Mouse (Mus musculus) hindlimb bud, embryonic 11.5 days (tissue): ENCODE results near the gene Greb1.

Source experiments
- DNase-seq: peaks from one replicate; pipeline ENCODE4 v3.0.0-alpha.2; 2012; ENCODE audit warnings: low read depth, low spot score; ENCODE audit errors: extremely low spot score

The Greb1 gene

GRCm38 (mm10) chr12:16808045-16808444 lies 7.4 kb upstream of the Greb1 start:
- no peak for DNase-seq

DNA sequence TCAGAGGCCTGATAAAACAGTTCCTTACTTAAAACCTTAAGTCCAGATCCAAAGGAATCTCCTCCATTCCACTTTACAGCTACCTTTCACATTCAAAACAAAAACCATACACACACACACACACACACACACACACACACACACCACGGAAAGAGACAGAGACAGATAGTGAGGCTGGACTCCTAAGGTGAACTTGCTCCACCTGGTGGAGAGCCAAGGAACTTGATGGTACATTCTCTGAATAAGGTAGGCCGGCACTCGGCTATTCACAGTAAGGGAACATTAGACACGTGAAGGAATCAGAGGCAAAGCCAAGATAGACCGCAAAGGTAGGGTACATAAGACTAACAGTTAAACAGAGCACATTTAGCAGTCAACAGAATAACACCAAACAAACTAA lies 4.8 kb upstream of the Greb1 start:
- DNase-seq: no peak

DNA sequence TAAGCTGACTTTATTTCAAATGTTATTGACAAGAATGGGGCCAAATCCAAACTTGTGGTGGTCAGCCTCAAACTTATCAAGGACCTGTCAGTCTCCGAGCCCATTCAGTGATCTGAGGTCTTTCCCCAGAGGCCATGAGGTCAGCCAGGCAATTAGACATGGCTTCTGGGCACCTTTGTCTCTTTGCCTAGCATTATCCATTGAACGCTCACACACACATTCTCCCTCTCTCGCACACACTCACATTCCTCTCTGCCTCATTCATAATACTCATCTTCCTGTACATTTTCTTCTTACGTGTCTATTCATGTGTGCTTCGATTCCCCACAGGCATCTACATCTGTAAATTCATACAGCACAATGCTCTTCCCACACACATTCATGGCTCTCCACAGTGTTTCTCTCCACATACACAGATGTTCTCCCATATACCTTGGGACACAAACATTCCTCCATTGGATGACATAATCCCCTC lies 3.3 kb upstream of the Greb1 start:
- no peak for DNase-seq

DNA sequence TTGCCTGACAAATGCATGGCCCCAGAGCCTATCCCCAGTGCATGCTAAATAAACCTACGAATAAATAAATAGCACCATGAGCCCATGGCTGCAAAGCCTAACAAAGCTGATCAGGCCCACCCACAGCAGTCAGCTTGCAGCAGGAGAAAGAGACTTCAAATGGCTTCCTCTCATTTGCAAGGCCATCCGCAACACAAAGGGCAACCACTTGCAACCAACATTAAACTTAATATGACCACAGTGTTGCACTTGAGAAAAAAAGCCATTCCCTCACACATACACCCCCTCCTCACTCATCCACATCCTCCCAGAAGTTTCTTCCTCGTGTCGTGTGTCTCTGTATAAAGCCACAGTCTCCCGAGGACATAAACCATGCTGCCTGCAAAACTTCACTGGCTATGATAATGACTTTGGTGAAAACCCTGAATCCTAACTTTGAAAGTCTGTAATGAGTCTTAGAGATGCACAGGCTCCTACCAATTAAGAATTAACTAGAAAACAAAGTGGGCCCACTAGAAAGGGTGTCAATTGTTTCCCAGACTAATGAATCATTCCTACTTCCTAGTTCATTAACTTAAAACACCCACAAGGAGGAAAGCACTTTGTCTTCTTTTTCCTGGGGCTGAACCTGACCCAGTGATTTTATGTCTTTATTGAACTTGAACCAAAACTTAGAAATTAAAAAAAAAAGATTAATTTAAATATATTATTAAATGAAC lies 2.7 kb upstream of the Greb1 start:
- no peak for DNase-seq

- no peak for DNase-seq
Observed at GRCm38 (mm10) chr12:16800959-16801315, 251 bp upstream of the Greb1 start.

GRCm38 (mm10) chr12:16799928-16800258 lies 793 bp downstream of the Greb1 start:
- DNase-seq: no peak

DNA sequence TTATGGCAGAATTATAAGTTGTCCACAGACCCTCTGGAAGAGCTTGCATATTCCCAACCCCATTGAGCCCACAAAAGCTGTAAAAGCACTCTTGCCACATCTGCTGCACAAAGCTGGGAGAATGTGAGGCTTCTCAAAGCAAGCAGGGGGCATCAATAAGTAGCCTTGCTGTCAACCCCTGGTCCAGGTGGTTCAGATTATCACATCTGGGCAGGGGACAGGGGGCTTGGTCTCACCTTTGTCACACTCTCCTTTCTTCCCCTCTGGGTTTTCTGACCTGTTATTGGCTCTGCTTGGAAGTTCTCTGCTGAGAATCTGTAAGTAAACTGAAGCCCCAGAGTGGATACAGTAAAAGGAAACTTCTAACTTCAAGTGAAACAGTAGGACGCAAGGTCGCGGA lies 1.8 kb downstream of the Greb1 start:
- no peak for DNase-seq

DNA sequence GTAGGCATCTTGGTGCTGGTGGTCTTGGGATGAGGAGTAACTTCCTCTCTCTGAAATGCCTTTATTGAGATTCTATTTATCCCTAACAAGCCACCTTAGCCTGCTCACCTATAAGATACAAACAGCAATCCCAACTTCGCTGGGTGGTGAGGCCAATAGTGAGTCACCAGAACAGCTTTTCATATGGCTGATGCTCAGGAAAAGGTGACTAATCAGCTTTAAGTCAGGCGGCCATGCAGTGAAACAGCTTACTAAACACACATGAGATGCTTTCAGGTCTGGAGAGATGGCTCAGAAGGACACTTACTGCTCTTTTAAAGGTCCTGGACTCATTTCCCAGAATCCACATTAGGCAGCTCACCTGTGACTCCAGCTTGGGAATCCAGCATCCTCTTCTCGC lies 4.9 kb downstream of the Greb1 start:
- no peak for DNase-seq

GRCm38 (mm10) chr12:16793371-16793770 lies 7.3 kb downstream of the Greb1 start:
- no peak for DNase-seq

- no peak for DNase-seq
Observed at GRCm38 (mm10) chr12:16790456-16790855, 10.2 kb downstream of the Greb1 start.

GRCm38 (mm10) chr12:16789756-16790155 lies 10.9 kb downstream of the Greb1 start:
- DNase-seq: no peak

GRCm38 (mm10) chr12:16789199-16789598 lies 11.5 kb downstream of the Greb1 start:
- no peak for DNase-seq

DNA sequence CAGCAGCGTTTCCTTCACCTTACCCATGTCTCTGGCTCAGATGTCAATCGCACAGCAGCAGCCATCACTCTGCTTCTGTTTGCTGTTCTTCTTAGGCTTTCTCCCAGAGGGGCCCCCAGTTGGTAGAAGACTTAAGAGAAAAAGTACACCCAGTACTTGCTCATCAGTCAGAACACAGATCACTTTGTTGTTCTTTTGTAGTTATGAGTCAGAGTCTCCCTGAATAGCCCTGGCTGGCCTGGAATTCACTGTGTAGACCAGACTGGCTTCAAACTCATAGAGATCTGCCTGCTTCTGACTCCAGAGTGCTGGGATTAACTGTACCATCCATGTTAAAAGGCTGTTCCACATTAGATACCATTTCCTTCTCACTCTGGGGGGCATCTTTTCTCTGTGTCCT lies 12.1 kb downstream of the Greb1 start:
- DNase-seq: no peak

DNA sequence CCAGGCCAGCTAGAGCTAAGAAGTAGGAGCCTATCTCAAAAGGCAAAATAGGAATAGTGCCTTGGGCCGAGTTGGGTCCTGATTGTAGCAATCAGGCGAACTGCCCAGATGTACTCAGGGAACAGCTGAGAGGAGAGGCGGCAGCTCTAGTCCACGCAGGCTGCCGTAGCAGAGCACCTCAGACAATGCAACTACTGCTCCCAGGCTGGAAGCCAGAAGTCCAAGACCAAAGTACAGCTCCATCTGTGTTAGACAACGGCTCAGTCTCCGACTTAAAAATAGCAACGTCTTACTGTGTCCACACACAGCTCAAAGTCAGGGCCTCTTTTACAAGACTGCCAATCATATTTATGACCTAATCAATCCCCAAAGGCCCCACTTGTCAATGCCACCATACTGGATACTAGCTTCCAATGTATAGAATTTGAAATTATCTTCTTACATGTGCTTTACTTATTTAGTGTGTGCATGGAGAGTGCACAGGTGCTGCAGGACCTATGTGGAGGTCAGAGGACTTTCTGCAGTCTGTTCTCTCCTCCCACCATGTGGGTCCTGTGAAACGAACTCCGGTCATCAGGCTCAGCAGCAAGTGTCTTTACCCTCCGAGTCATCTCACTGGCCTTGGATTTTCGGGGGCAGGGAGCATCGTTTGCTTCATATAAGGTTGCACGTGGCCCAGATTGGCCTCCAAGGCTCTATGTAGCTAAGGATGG lies 19.5 kb downstream of the Greb1 start:
- DNase-seq: no peak

- no peak for DNase-seq
Observed at GRCm38 (mm10) chr12:16780320-16780719, 20.4 kb downstream of the Greb1 start.

DNA sequence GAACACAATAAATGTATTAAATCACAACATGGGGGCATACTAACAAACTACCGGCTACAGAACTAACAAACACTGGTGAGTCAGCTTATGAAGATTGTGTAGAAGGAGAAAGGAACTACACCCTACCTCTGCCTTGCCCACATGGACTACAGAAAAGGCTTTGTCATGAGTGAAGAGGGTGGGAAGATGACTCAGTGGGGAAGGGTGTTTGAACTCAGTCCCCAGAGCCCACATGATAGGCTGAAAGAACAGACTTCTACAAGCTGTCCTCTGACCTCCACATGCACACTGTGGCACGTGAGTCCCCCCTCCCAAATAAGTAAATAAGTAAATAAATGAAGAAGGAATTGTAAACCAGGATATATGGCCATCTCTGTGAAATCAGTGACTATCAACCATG lies 21.5 kb downstream of the Greb1 start:
- DNase-seq: no peak

DNA sequence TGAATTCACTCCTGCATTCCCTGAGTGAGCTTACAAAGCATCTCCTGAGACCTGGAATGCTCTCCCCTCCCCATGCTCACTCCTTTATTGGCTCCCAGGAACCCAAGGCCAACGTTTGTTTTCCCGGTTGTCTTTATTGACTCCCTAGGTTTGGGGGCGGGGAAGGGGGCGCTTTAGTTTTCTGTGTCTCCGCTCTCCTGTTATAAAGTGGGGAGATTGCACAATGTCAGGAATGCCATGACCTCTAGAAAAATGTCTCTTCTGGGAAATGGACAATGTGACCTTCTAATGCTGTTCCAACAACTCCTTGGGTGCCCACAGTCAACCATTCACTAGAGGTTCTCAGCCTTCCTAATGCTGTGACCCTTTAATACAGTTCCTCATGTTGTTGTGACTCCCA lies 22.2 kb downstream of the Greb1 start:
- no peak for DNase-seq

DNA sequence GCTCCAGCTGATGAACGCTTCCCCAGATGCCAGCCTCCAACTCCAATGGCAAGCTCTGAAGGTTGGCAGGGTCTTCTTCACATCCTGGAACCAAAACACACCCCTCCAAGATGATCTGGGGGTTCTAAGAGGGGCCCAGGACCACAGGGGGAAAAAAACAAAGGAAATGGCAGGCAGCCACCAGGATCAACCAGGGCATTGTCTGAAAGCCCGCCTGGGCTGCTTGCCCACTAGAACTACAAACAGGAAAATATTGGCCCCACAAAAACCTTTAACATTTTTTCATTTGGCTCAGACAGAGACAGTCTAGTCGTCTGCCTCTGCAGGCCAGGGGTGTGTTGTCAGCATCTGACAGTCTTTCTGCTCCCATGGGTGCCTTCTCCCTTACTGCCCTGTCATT lies 25.3 kb downstream of the Greb1 start:
- no peak for DNase-seq

GRCm38 (mm10) chr12:16774605-16775004 lies 26.1 kb downstream of the Greb1 start:
- no peak for DNase-seq

DNA sequence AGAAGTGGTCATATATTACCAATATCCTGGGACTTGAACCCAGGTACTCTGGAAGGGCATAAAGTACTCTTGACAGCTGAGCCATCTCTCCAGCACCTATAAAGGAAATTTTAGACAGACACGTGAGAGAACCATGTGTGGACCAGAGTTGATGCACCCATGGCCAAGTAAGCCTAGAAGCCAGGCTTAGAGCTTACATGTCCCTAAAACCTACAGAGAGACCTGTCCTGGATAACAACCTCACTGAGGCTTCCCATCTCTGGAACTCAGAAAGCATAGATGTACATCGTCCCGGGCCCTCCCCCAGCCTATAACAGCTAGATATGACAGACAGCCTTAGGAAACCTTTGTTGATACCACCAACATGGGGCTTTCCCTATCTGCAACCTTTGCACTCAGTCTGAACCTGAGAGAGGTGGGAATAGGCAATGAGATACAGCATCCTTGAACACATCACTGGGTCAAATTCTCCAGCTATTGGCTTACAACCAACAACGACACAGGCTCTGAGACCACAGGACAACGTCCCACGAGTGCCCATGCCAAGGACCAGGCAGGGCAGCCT lies 31.0 kb downstream of the Greb1 start:
- DNase-seq: no peak

DNA sequence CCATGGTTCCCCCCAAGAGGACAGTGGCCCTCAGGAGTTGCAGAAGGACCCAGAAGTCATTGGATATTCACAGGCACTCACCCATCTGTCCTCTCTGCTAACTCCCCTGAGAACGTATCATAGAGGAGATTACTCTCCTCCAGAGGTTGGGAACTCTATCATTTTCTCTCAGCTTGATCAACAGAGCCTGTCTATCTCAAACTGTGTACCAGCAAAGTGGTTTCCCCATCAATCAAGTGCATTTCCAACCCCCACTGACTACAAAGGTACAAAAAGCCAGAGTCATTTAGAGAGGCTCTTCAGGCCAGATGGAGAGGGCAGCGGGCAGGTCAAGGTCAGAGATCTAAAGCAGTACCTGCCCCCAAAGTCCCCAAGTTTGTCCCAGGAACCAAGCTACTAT lies 32.0 kb downstream of the Greb1 start:
- DNase-seq: no peak

DNA sequence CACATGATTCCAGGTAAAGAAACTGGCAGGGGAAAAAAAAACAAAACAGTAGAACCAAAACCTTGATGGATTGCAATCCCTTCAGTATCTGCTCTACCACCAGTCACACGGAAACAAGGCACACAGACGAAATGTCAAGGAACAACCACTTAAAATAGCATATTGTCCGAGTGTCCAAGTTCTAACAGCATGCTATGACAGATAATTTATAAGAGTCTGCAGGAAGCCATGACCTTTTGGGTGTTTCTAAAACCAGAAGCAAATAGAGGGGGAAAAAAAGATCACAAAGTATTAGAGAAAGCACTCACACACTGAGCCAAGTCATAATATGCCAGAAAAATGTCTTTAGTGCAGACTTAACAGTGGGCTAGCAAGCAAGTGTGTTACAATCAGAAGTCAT lies 32.4 kb downstream of the Greb1 start:
- no peak for DNase-seq
